Mouse (Mus musculus): ENCODE measurements around the gene Tac4.

Gene Tac4

GRCm38 (mm10) chr11:95263816-95264454, 2.6 kb downstream of the Tac4 start:
- DNase-seq (ENCODE audit: low read depth, low spot score), result no peak

GRCm38 (mm10) chr11:95264455-95265013, 3.2 kb downstream of the Tac4 start:
- no peak for DNase-seq (ENCODE audit: low read depth, low spot score)

GRCm38 (mm10) chr11:95266540-95267245, 5.4 kb downstream of the Tac4 start:
- no peak for DNase-seq (ENCODE audit: low read depth, low spot score)

- DNase-seq (ENCODE audit: low read depth, low spot score), result no peak
Observed at GRCm38 (mm10) chr11:95273661-95274060, 12.3 kb downstream of the Tac4 start.

GRCm38 (mm10) chr11:95274613-95275012, 13.3 kb downstream of the Tac4 start:
- no peak for DNase-seq (ENCODE audit: low read depth, low spot score)

GRCm38 (mm10) chr11:95276056-95276455, 14.7 kb downstream of the Tac4 start:
- no peak for DNase-seq (ENCODE audit: low read depth, low spot score)

GRCm38 (mm10) chr11:95279061-95279659, 17.8 kb downstream of the Tac4 start:
- DNase-seq (ENCODE audit: low read depth, low spot score), result no peak

- DNase-seq (ENCODE audit: low read depth, low spot score), result no peak
Observed at GRCm38 (mm10) chr11:95282331-95282730, 21.0 kb downstream of the Tac4 start.

- no peak for DNase-seq (ENCODE audit: low read depth, low spot score)
Observed at GRCm38 (mm10) chr11:95291998-95292397, 30.7 kb downstream of the Tac4 start.

- DNase-seq (ENCODE audit: low read depth, low spot score), result no peak
Observed at GRCm38 (mm10) chr11:95293017-95293624, 31.8 kb downstream of the Tac4 start.

- peak; percentile 71 for DNase-seq (ENCODE audit: low read depth, low spot score)
Observed at GRCm38 (mm10) chr11:95295736-95296135, 34.4 kb downstream of the Tac4 start.

GRCm38 (mm10) chr11:95298146-95298545, 36.8 kb downstream of the Tac4 start:
- no peak for DNase-seq (ENCODE audit: low read depth, low spot score)

- DNase-seq (ENCODE audit: low read depth, low spot score), result no peak
Observed at GRCm38 (mm10) chr11:95299886-95300285, 38.6 kb downstream of the Tac4 start.

GRCm38 (mm10) chr11:95301772-95302171, 40.4 kb downstream of the Tac4 start:
- DNase-seq (ENCODE audit: low read depth, low spot score), result no peak

- no peak for DNase-seq (ENCODE audit: low read depth, low spot score)
Observed at GRCm38 (mm10) chr11:95305600-95305999, 44.3 kb downstream of the Tac4 start.

- no peak for DNase-seq (ENCODE audit: low read depth, low spot score)
Observed at GRCm38 (mm10) chr11:95307526-95307925, 46.2 kb downstream of the Tac4 start.

- peak; percentile 98 for DNase-seq (ENCODE audit: low read depth, low spot score)
Observed at GRCm38 (mm10) chr11:95309510-95310006, 48.2 kb downstream of the Tac4 start.

- DNase-seq (ENCODE audit: low read depth, low spot score), result peak; percentile 99
Observed at GRCm38 (mm10) chr11:95310007-95310647, 48.8 kb downstream of the Tac4 start, which contains the start of gene Kat7. Kat7 (minus strand) TSS chr11:95310246.

- no peak for DNase-seq (ENCODE audit: low read depth, low spot score)
Observed at GRCm38 (mm10) chr11:95310648-95311424, 49.5 kb downstream of the Tac4 start.

- DNase-seq (ENCODE audit: low read depth, low spot score), result peak; percentile 78
Observed at GRCm38 (mm10) chr11:95311425-95311807, 50.1 kb downstream of the Tac4 start.
